Mouse (Mus musculus): ENCODE data around the gene Ispd. TPM values are rescaled to one million over a fixed set of nuclear protein-coding genes. Genes with fewer than 3 reads are reported as not detected.
"Not testable (repeated sequence)": the region's sequence is repeated elsewhere in the genome, so short reads cannot be mapped to it uniquely, and the experiment has no call there.

The Ispd gene
- polyA plus RNA-seq, 1 experiment from 2014 or later, result 8.2 TPM

GRCm38 (mm10) chr12:36376391-36376790 lies 4.9 kb upstream of the Ispd start:
- WGBS, result 90% methylated on average over 3 of the region's 4 CpGs
- not testable (repeated sequence) for H3K4me1 ChIP-seq (replicated peaks; ENCODE audit: control insufficient read depth, insufficient read depth, low read length); ATAC-seq (replicated peaks; ENCODE audit: low FRiP score)

GRCm38 (mm10) chr12:36380254-36380653 lies 996 bp upstream of the Ispd start:
- Histone ChIP-seq H3K36me3 (ENCODE audit: control insufficient read depth, insufficient read depth, low read length) (no peaks in the 10 kb centered on the region), H3K9me3 (ENCODE audit: control insufficient read depth, low read length) (no peaks in the 10 kb centered on the region), H3K4me2 (ENCODE audit: low read depth, low read length, severe bottlenecking) (no peak overlapping the region), H3K4me3 (ENCODE audit: low read depth, low read length) (no peak overlapping the region), H3K27ac (ENCODE audit: low read depth, low read length) (no peak overlapping the region), H3K27me3 (ENCODE audit: control insufficient read depth, insufficient read depth, low read length) (no peaks in the 10 kb centered on the region), H3K9ac (ENCODE audit: low read length) (no peak overlapping the region), H3K4me1 (replicated peaks; ENCODE audit: control insufficient read depth, insufficient read depth, low read length) (peaks cover 4% of the 10 kb centered on the region; the same call in 1 of the 2 replicates)
- WGBS, result 28% methylated on average over 3 of the region's 3 CpGs
- ATAC-seq (replicated peaks; ENCODE audit: low FRiP score), result no peak
- no peak for DNase-seq (ENCODE audit: low spot score)

More at GRCm38 (mm10) chr12:36376391-36376790, 4.9 kb upstream of the Ispd start:
- DNase-seq (ENCODE audit: low spot score); H3K27me3 ChIP-seq (ENCODE audit: control insufficient read depth, insufficient read depth, low read length); H3K36me3 ChIP-seq (ENCODE audit: control insufficient read depth, insufficient read depth, low read length); H3K9ac ChIP-seq (ENCODE audit: low read length); H3K4me2 ChIP-seq (ENCODE audit: low read depth, low read length, severe bottlenecking); H3K27ac ChIP-seq (ENCODE audit: low read depth, low read length); H3K4me3 ChIP-seq (ENCODE audit: low read depth, low read length); H3K9me3 ChIP-seq (ENCODE audit: control insufficient read depth, low read length): not testable (repeated sequence)

- Histone ChIP-seq H3K27ac (ENCODE audit: low read depth, low read length) (no peak overlapping the region), H3K4me3 (ENCODE audit: low read depth, low read length) (no peak overlapping the region), H3K27me3 (ENCODE audit: control insufficient read depth, insufficient read depth, low read length) (no peaks in the 10 kb centered on the region), H3K4me2 (ENCODE audit: low read depth, low read length, severe bottlenecking) (no peak overlapping the region), H3K9me3 (ENCODE audit: control insufficient read depth, low read length) (no peaks in the 10 kb centered on the region), H3K4me1 (replicated peaks; ENCODE audit: control insufficient read depth, insufficient read depth, low read length) (peaks cover 4% of the 10 kb centered on the region; the same call in 1 of the 2 replicates), H3K36me3 (ENCODE audit: control insufficient read depth, insufficient read depth, low read length) (no peaks in the 10 kb centered on the region), H3K9ac (ENCODE audit: low read length) (no peak overlapping the region)
- DNase-seq (ENCODE audit: low spot score) (no peak), ATAC-seq (replicated peaks; ENCODE audit: low FRiP score) (no peak)
- WGBS, result 57% methylated on average over 5 of the region's 5 CpGs
Measured at GRCm38 (mm10) chr12:36380806-36381205, 444 bp upstream of the Ispd start.

GRCm38 (mm10) chr12:36385386-36385785 lies 4.1 kb downstream of the Ispd start:
- no peak overlapping the region for H3K9ac ChIP-seq (ENCODE audit: low read length)
- no peak overlapping the region for H3K4me2 ChIP-seq (ENCODE audit: low read depth, low read length, severe bottlenecking)
- WGBS, result 64% methylated on average over 6 of the region's 6 CpGs
- DNase-seq (ENCODE audit: low spot score) (no peak), ATAC-seq (replicated peaks; ENCODE audit: low FRiP score) (no peak)
- no peaks in the 10 kb centered on the region for H3K27me3 ChIP-seq (ENCODE audit: control insufficient read depth, insufficient read depth, low read length)
- peaks cover 4% of the 10 kb centered on the region; the same call in 1 of the 2 replicates for H3K4me1 ChIP-seq (replicated peaks; ENCODE audit: control insufficient read depth, insufficient read depth, low read length)
- no peaks in the 10 kb centered on the region for H3K36me3 ChIP-seq (ENCODE audit: control insufficient read depth, insufficient read depth, low read length)
- no peak overlapping the region for H3K27ac ChIP-seq (ENCODE audit: low read depth, low read length)
- no peaks in the 10 kb centered on the region for H3K9me3 ChIP-seq (ENCODE audit: control insufficient read depth, low read length)
- H3K4me3 ChIP-seq (ENCODE audit: low read depth, low read length), result no peak overlapping the region

- H3K27ac ChIP-seq (ENCODE audit: low read depth, low read length), result no peak overlapping the region
- no peaks in the 10 kb centered on the region for H3K27me3 ChIP-seq (ENCODE audit: control insufficient read depth, insufficient read depth, low read length)
- ATAC-seq (replicated peaks; ENCODE audit: low FRiP score), result no peak
- H3K4me1 ChIP-seq (replicated peaks; ENCODE audit: control insufficient read depth, insufficient read depth, low read length), result peaks cover 3% of the 10 kb centered on the region; the same call in 1 of the 2 replicates
- 93% methylated on average over 4 of the region's 4 CpGs for WGBS
- no peak overlapping the region for H3K9ac ChIP-seq (ENCODE audit: low read length)
- no peaks in the 10 kb centered on the region for H3K36me3 ChIP-seq (ENCODE audit: control insufficient read depth, insufficient read depth, low read length)
- no peak overlapping the region for H3K4me2 ChIP-seq (ENCODE audit: low read depth, low read length, severe bottlenecking)
- H3K9me3 ChIP-seq (ENCODE audit: control insufficient read depth, low read length), result no peaks in the 10 kb centered on the region
- no peak overlapping the region for H3K4me3 ChIP-seq (ENCODE audit: low read depth, low read length)
- no peak for DNase-seq (ENCODE audit: low spot score)
Measured at GRCm38 (mm10) chr12:36386991-36387390, 5.7 kb downstream of the Ispd start.

GRCm38 (mm10) chr12:36395115-36395514 lies 13.9 kb downstream of the Ispd start:
- Histone ChIP-seq H3K4me1 (replicated peaks; ENCODE audit: control insufficient read depth, insufficient read depth, low read length) (no peaks in the 10 kb centered on the region), H3K9ac (ENCODE audit: low read length) (no peak overlapping the region), H3K27ac (ENCODE audit: low read depth, low read length) (no peak overlapping the region), H3K4me3 (ENCODE audit: low read depth, low read length) (no peak overlapping the region), H3K27me3 (ENCODE audit: control insufficient read depth, insufficient read depth, low read length) (no peaks in the 10 kb centered on the region), H3K9me3 (ENCODE audit: control insufficient read depth, low read length) (no peaks in the 10 kb centered on the region), H3K4me2 (ENCODE audit: low read depth, low read length, severe bottlenecking) (no peak overlapping the region), H3K36me3 (ENCODE audit: control insufficient read depth, insufficient read depth, low read length) (no peaks in the 10 kb centered on the region)
- ATAC-seq (replicated peaks; ENCODE audit: low FRiP score) (no peak), DNase-seq (ENCODE audit: low spot score) (no peak)
- whole genome bisulfite sequencing, result 94% methylated on average over 2 of the region's 2 CpGs

GRCm38 (mm10) chr12:36423677-36424076 lies 42.4 kb downstream of the Ispd start:
- H3K27me3 ChIP-seq (ENCODE audit: control insufficient read depth, insufficient read depth, low read length), result no peaks in the 10 kb centered on the region
- ATAC-seq (replicated peaks; ENCODE audit: low FRiP score), result no peak
- no peak for DNase-seq (ENCODE audit: low spot score)
- no peak overlapping the region for H3K4me3 ChIP-seq (ENCODE audit: low read depth, low read length)
- H3K4me1 ChIP-seq (replicated peaks; ENCODE audit: control insufficient read depth, insufficient read depth, low read length), result no peaks in the 10 kb centered on the region
- 72% methylated on average over 10 of the region's 10 CpGs for WGBS
- H3K9me3 ChIP-seq (ENCODE audit: control insufficient read depth, low read length), result no peaks in the 10 kb centered on the region
- H3K4me2 ChIP-seq (ENCODE audit: low read depth, low read length, severe bottlenecking), result no peak overlapping the region
- H3K36me3 ChIP-seq (ENCODE audit: control insufficient read depth, insufficient read depth, low read length), result no peaks in the 10 kb centered on the region
- H3K9ac ChIP-seq (ENCODE audit: low read length), result no peak overlapping the region
- no peak overlapping the region for H3K27ac ChIP-seq (ENCODE audit: low read depth, low read length)

- no peak for ATAC-seq (replicated peaks; ENCODE audit: low FRiP score)
Measured at GRCm38 (mm10) chr12:36425258-36425657, 44.0 kb downstream of the Ispd start.

GRCm38 (mm10) chr12:36426163-36427045 lies 45.2 kb downstream of the Ispd start:
- H3K4me3 ChIP-seq (ENCODE audit: low read depth, low read length), result no peak overlapping the region
- DNase-seq (ENCODE audit: low spot score) (no peak), ATAC-seq (replicated peaks; ENCODE audit: low FRiP score) (no peak)
- WGBS, result 80% methylated on average over 15 of the region's 15 CpGs
- H3K27me3 ChIP-seq (ENCODE audit: control insufficient read depth, insufficient read depth, low read length), result no peaks in the 10 kb centered on the region
- no peak overlapping the region for H3K27ac ChIP-seq (ENCODE audit: low read depth, low read length)
- H3K4me2 ChIP-seq (ENCODE audit: low read depth, low read length, severe bottlenecking), result no peak overlapping the region
- H3K9me3 ChIP-seq (ENCODE audit: control insufficient read depth, low read length), result no peaks in the 10 kb centered on the region
- no peaks in the 10 kb centered on the region for H3K36me3 ChIP-seq (ENCODE audit: control insufficient read depth, insufficient read depth, low read length)
- no peaks in the 10 kb centered on the region for H3K4me1 ChIP-seq (replicated peaks; ENCODE audit: control insufficient read depth, insufficient read depth, low read length)
- H3K9ac ChIP-seq (ENCODE audit: low read length), result no peak overlapping the region

More at GRCm38 (mm10) chr12:36425258-36425657, 44.0 kb downstream of the Ispd start:
- Histone ChIP-seq H3K4me2 (ENCODE audit: low read depth, low read length, severe bottlenecking) (no peak overlapping the region), H3K36me3 (ENCODE audit: control insufficient read depth, insufficient read depth, low read length) (no peaks in the 10 kb centered on the region), H3K4me1 (replicated peaks; ENCODE audit: control insufficient read depth, insufficient read depth, low read length) (no peaks in the 10 kb centered on the region), H3K4me3 (ENCODE audit: low read depth, low read length) (no peak overlapping the region), H3K27ac (ENCODE audit: low read depth, low read length) (no peak overlapping the region), H3K9ac (ENCODE audit: low read length) (no peak overlapping the region), H3K27me3 (ENCODE audit: control insufficient read depth, insufficient read depth, low read length) (no peaks in the 10 kb centered on the region), H3K9me3 (ENCODE audit: control insufficient read depth, low read length) (no peaks in the 10 kb centered on the region)
- no peak for DNase-seq (ENCODE audit: low spot score)
- WGBS, result 84% methylated on average over 7 of the region's 7 CpGs

All from forebrain, embryonic 11.5 days (tissue).